Mouse (Mus musculus) forebrain, embryonic 16.5 days (tissue): ENCODE measurements around the gene 4833427G06Rik. TPM values are rescaled to one million over a fixed set of nuclear protein-coding genes. Genes with fewer than 3 reads are reported as not detected.
"Not testable (repeated sequence)": the region's sequence is repeated elsewhere in the genome, so short reads cannot be mapped to it uniquely, and the experiment has no call there.

Experiments used
- ATAC-seq: fragments of 200-750 bp; cut with Nextera tagmentation; 2 replicates; pipeline ENCODE4 v1.8.0; 2017; ENCODE audit warnings: mild to moderate bottlenecking, moderate library complexity
- H3K27ac ChIP-seq: fragments of 300-500 bp; sonication (generic); 2 replicates; pipeline ENCODE4 v1.5.1; 2014; ENCODE audit warnings: low read length, control low read depth
- H3K27me3 ChIP-seq: fragments of 300-500 bp; sonication (generic); replicated peaks from 2 replicates; pipeline ENCODE4 v1.6.1; 2014; ENCODE audit warnings: low read length; ENCODE audit not compliant: control insufficient read depth, insufficient read depth
- H3K36me3 ChIP-seq: fragments of 300-500 bp; sonication (generic); 2 replicates; pipeline ENCODE4 v1.6.1; 2014; ENCODE audit not compliant: control insufficient read depth, insufficient read depth
- H3K4me1 ChIP-seq: fragments of 300-500 bp; sonication (generic); replicated peaks from 2 replicates; pipeline ENCODE4 v1.6.1; 2014; ENCODE audit warnings: low read length; ENCODE audit not compliant: control insufficient read depth, insufficient read depth
- H3K4me2 ChIP-seq: fragments of 300-500 bp; sonication (generic); 2 replicates; pipeline ENCODE4 v1.6.1; 2014; ENCODE audit warnings: mild to moderate bottlenecking, low read length, control low read depth
- H3K4me3 ChIP-seq: fragments of 300-500 bp; sonication (generic); replicated peaks from 2 replicates; pipeline ENCODE4 v1.5.1; 2014; ENCODE audit warnings: mild to moderate bottlenecking, low read length, control low read depth
- H3K9ac ChIP-seq: fragments of 300-500 bp; sonication (generic); replicated peaks from 2 replicates; pipeline ENCODE4 v1.6.1; 2014; ENCODE audit warnings: low read depth, low read length, control low read depth
- H3K9me3 ChIP-seq: fragments of 300-500 bp; sonication (generic); 2 replicates; pipeline ENCODE4 v1.6.1; 2016; ENCODE audit warnings: low read length; ENCODE audit not compliant: control insufficient read depth
- WGBS: fragments of 180-500 bp; shearing (Covaris S2); extraction: QIAGEN DNeasy Blood & Tissue Kit; methylation state at CpG from one replicate; pipeline ENCODE4 v1.1.7; 2014; 5-methylcytosine and 5-hydroxymethylcytosine counted together
- polyA plus RNA-seq: library from polyadenylated mRNA; unstranded; fragments of >200 nt; fragmentation: Nextera tagmentation; extraction: Ambion mirVana; gene quantifications from 2 replicates; pipeline ENCODE4 v1.2.1, GENCODE M21; 2015

Gene 4833427G06Rik
- 0.22 and 1.2 TPM in 2 replicates for polyA plus RNA-seq

GRCm38 (mm10) chr9:51101756-51102425 is at the start of gene 4833427G06Rik:
Gene 4833427G06Rik, minus strand, starts transcription at chr9:51102078.
- peak within 1 kb of the TSS; percentile 10; the same call in 1 of the 2 replicates for H3K4me3 ChIP-seq

GRCm38 (mm10) chr9:51147294-51147693 is 45.4 kb upstream of the 4833427G06Rik start:
- no peak for ATAC-seq

More at GRCm38 (mm10) chr9:51101756-51102425, at the start of gene 4833427G06Rik:
- no peaks in the 10 kb centered on the region; the same call in 1 of the 2 replicates for H3K27me3 ChIP-seq
- H3K9me3 ChIP-seq = no peaks in the 10 kb centered on the region
- no peaks in the 10 kb centered on the region for H3K36me3 ChIP-seq
- H3K9ac ChIP-seq = no peak within 1 kb of the TSS
- H3K4me2 ChIP-seq = peak within 1 kb of the TSS; percentile 97
- no peak within 1 kb of the TSS for H3K27ac ChIP-seq
- WGBS = 7% methylated on average over 27 of the region's 27 CpGs
- peak; percentile 75 for ATAC-seq
- H3K4me1 ChIP-seq = peaks cover 15% of the 10 kb centered on the region

GRCm38 (mm10) chr9:51146496-51146895 is 44.6 kb upstream of the 4833427G06Rik start:
- ATAC-seq = no peak
- no peak overlapping the region for H3K9ac ChIP-seq
- peaks cover 5% of the 10 kb centered on the region; the same call in 1 of the 2 replicates for H3K4me1 ChIP-seq
- H3K4me2 ChIP-seq = no peak overlapping the region
- H3K36me3 ChIP-seq = no peaks in the 10 kb centered on the region
- no peaks in the 10 kb centered on the region for H3K9me3 ChIP-seq
- H3K4me3 ChIP-seq = no peak overlapping the region
- 57% methylated on average over 4 of the region's 4 CpGs for WGBS
- no peaks in the 10 kb centered on the region for H3K27me3 ChIP-seq
- H3K27ac ChIP-seq = no peak overlapping the region

More at GRCm38 (mm10) chr9:51147294-51147693, 45.4 kb upstream of the 4833427G06Rik start:
- Histone ChIP-seq H3K27me3 (no peaks in the 10 kb centered on the region), H3K9me3 (no peaks in the 10 kb centered on the region), H3K4me3 (no peak overlapping the region), H3K27ac (no peak overlapping the region), H3K36me3 (no peaks in the 10 kb centered on the region), H3K4me1 (peaks cover 5% of the 10 kb centered on the region; the same call in 1 of the 2 replicates), H3K9ac (no peak overlapping the region), H3K4me2 (no peak overlapping the region)
- WGBS = 87% methylated on average over 5 of the region's 5 CpGs

GRCm38 (mm10) chr9:51144218-51144617 is 42.3 kb upstream of the 4833427G06Rik start:
- no peak for ATAC-seq
- H3K27ac ChIP-seq = no peak overlapping the region
- H3K9ac ChIP-seq = no peak overlapping the region
- no peaks in the 10 kb centered on the region for H3K36me3 ChIP-seq
- no peak overlapping the region for H3K4me3 ChIP-seq
- no peaks in the 10 kb centered on the region for H3K27me3 ChIP-seq
- peaks cover 5% of the 10 kb centered on the region; the same call in 1 of the 2 replicates for H3K4me1 ChIP-seq
- H3K4me2 ChIP-seq = no peak overlapping the region
- 77% methylated on average over 6 of the region's 6 CpGs for WGBS
- H3K9me3 ChIP-seq = no peaks in the 10 kb centered on the region

- ATAC-seq = no peak
- no peak overlapping the region for H3K9ac ChIP-seq
- H3K4me1 ChIP-seq = peaks cover 5% of the 10 kb centered on the region; the same call in 1 of the 2 replicates
- no peak overlapping the region for H3K4me2 ChIP-seq
- no peaks in the 10 kb centered on the region for H3K27me3 ChIP-seq
- no peaks in the 10 kb centered on the region for H3K9me3 ChIP-seq
- H3K4me3 ChIP-seq = no peak overlapping the region
- 95% methylated on average over 1 of the region's 1 CpGs for WGBS
- no peaks in the 10 kb centered on the region for H3K36me3 ChIP-seq
- no peak overlapping the region for H3K27ac ChIP-seq
These were observed 41.6 kb upstream of the 4833427G06Rik start for GRCm38 (mm10) chr9:51143437-51143836.

GRCm38 (mm10) chr9:51140711-51141110 is 38.8 kb upstream of the 4833427G06Rik start:
- 75% methylated on average over 3 of the region's 3 CpGs for WGBS
- H3K4me1 ChIP-seq = no peaks in the 10 kb centered on the region
- H3K9me3 ChIP-seq = no peaks in the 10 kb centered on the region
- H3K27me3 ChIP-seq = no peaks in the 10 kb centered on the region
- no peak overlapping the region for H3K9ac ChIP-seq
- no peak for ATAC-seq
- no peaks in the 10 kb centered on the region for H3K36me3 ChIP-seq
- no peak overlapping the region for H3K27ac ChIP-seq
- no peak overlapping the region for H3K4me3 ChIP-seq
- H3K4me2 ChIP-seq = no peak overlapping the region

- not testable (repeated sequence) for H3K27me3 ChIP-seq, H3K4me1 ChIP-seq, H3K36me3 ChIP-seq, H3K9ac ChIP-seq, H3K4me3 ChIP-seq, H3K27ac ChIP-seq, H3K9me3 ChIP-seq, ATAC-seq, H3K4me2 ChIP-seq
- 70% methylated on average over 1 of the region's 1 CpGs for WGBS
These were observed 37.5 kb upstream of the 4833427G06Rik start for GRCm38 (mm10) chr9:51139401-51139800.

GRCm38 (mm10) chr9:51138301-51138700 is 36.4 kb upstream of the 4833427G06Rik start:
- H3K9me3 ChIP-seq = no peaks in the 10 kb centered on the region
- no peaks in the 10 kb centered on the region for H3K27me3 ChIP-seq
- H3K4me2 ChIP-seq = no peak overlapping the region
- no peaks in the 10 kb centered on the region for H3K36me3 ChIP-seq
- no peak overlapping the region for H3K9ac ChIP-seq
- H3K4me3 ChIP-seq = no peak overlapping the region
- no peaks in the 10 kb centered on the region for H3K4me1 ChIP-seq
- no peak for ATAC-seq
- 75% methylated on average over 1 of the region's 1 CpGs for WGBS
- H3K27ac ChIP-seq = no peak overlapping the region

GRCm38 (mm10) chr9:51137836-51138235 is 36.0 kb upstream of the 4833427G06Rik start:
- no peak for ATAC-seq
- no peak overlapping the region for H3K4me2 ChIP-seq
- H3K9ac ChIP-seq = no peak overlapping the region
- H3K9me3 ChIP-seq = no peaks in the 10 kb centered on the region
- no peaks in the 10 kb centered on the region for H3K27me3 ChIP-seq
- no peak overlapping the region for H3K27ac ChIP-seq
- WGBS = 90% methylated on average over 1 of the region's 1 CpGs
- H3K36me3 ChIP-seq = no peaks in the 10 kb centered on the region
- no peak overlapping the region for H3K4me3 ChIP-seq
- H3K4me1 ChIP-seq = no peaks in the 10 kb centered on the region
